ENCODE assay signal across 28 mouse cellular contexts in genomic region chr13:59503581-59503980, GRCm38 (mm10).
DNase-seq lines count a peak whose midpoint lies in the region; ATAC-seq lines count a peak whose summit lies in the region.
"Had no signal": no experiment of that assay in that cellular context is flagged by ENCODE, and none has a peak within 500 bp of the region (broad histone marks: within the 10 kb centered on the region; RNA-seq: fewer than 3 reads in every experiment).

No protein-coding gene starts in this region.

- H3K9ac ChIP-seq in heart, embryonic 16.5 days (ENCODE audit: low read length), result no peak overlapping the region
- H3K9ac ChIP-seq in lung, embryonic 16.5 days (ENCODE audit: low read length), result no peak overlapping the region
- H3K9ac ChIP-seq: embryonic facial prominence, embryonic 13.5 days; heart, embryonic 15.5 days; hindbrain, embryonic 14.5 days; limb, embryonic 13.5 days; liver, embryonic 12.5 days; liver, postnatal 0 days; neural tube, embryonic 12.5 days had no signal

- no peak overlapping the region for H3K4me3 ChIP-seq in heart, embryonic 16.5 days (ENCODE audit: low read length)
- no peak overlapping the region for H3K4me3 ChIP-seq in lung, embryonic 16.5 days (ENCODE audit: low read length)
- H3K4me3 ChIP-seq: embryonic facial prominence, embryonic 13.5 days; forebrain, embryonic 10.5 days; heart, embryonic 15.5 days; limb, embryonic 13.5 days; liver, embryonic 12.5 days; myocyte; neural tube, embryonic 12.5 days had no signal

- 65% methylated on average over 4 of the region's 4 CpGs for WGBS in heart, embryonic 16.5 days
- 54% methylated on average over 4 of the region's 4 CpGs for WGBS in lung, embryonic 16.5 days

- intact Hi-C loops in heart, postnatal 25 days (cut with DNase I), result no loop called here

- H3K36me3 ChIP-seq in heart, embryonic 16.5 days (ENCODE audit: control insufficient read depth, insufficient read depth), result no peaks in the 10 kb centered on the region; the same call in 1 of the 2 replicates
- peaks cover 11% of the 10 kb centered on the region for H3K36me3 ChIP-seq in lung, embryonic 16.5 days (ENCODE audit: control insufficient read depth, insufficient read depth, low read length)

- no peak for ATAC-seq in heart, embryonic 16.5 days (replicated peaks; ENCODE audit: extremely low read depth, insufficient read depth, low FRiP score)
- peak; percentile 60; the same call in 1 of the 2 replicates for ATAC-seq in lung, embryonic 16.5 days (ENCODE audit: low read depth)
- ATAC-seq: activated CD4-positive, CD25-positive, alpha-beta regulatory T cell, adult 4 months; forebrain, embryonic 16.5 days; liver, embryonic 12.5 days; liver, postnatal 0 days had no signal

- no peak overlapping the region for H3K4me2 ChIP-seq in heart, embryonic 16.5 days (ENCODE audit: low read depth, low read length)
- no peak overlapping the region for H3K4me2 ChIP-seq in lung, embryonic 16.5 days (ENCODE audit: low read depth, low read length)
- H3K4me2 ChIP-seq: embryonic facial prominence, embryonic 13.5 days; heart, embryonic 15.5 days; hindbrain, embryonic 14.5 days; limb, embryonic 13.5 days; liver, embryonic 12.5 days; midbrain, embryonic 11.5 days; neural tube, embryonic 12.5 days had no signal

- H3K4me1 ChIP-seq in heart, embryonic 16.5 days (ENCODE audit: control insufficient read depth, insufficient read depth, low read length), result peaks cover 5% of the 10 kb centered on the region
- peaks cover 14% of the 10 kb centered on the region for H3K4me1 ChIP-seq in lung, embryonic 16.5 days (replicated peaks; ENCODE audit: control insufficient read depth, insufficient read depth, low read length)
- H3K4me1 ChIP-seq: embryonic facial prominence, embryonic 13.5 days; forebrain, embryonic 10.5 days; heart, embryonic 15.5 days; limb, embryonic 13.5 days; neural tube, embryonic 12.5 days had no signal

- 0 out of 2 replicates have a peak overlapping the region, but pooled peaks have one; percentile 19 for H3K27ac ChIP-seq in heart, embryonic 16.5 days (ENCODE audit: low read length)
- H3K27ac ChIP-seq in lung, embryonic 16.5 days (ENCODE audit: low read length), result peak overlapping the region; percentile 67
- H3K27ac ChIP-seq: embryonic facial prominence, embryonic 13.5 days; forebrain, embryonic 10.5 days; heart, embryonic 15.5 days; hindbrain, embryonic 14.5 days; limb, embryonic 13.5 days; liver, embryonic 12.5 days; neural tube, embryonic 12.5 days had no signal

- no peaks in the 10 kb centered on the region for H3K27me3 ChIP-seq in heart, embryonic 16.5 days (ENCODE audit: control insufficient read depth, insufficient read depth, low read length)
- no peaks in the 10 kb centered on the region for H3K27me3 ChIP-seq in lung, embryonic 16.5 days (ENCODE audit: control insufficient read depth, insufficient read depth, low read depth, low read length)
- H3K27me3 ChIP-seq: embryonic facial prominence, embryonic 13.5 days; heart, embryonic 15.5 days; limb, embryonic 13.5 days; liver, embryonic 12.5 days; neural tube, embryonic 12.5 days had no signal

- no peak for DNase-seq in heart, postnatal 25 days (ENCODE audit: low spot score)
- no peak for DNase-seq in lung, postnatal 10 days
- DNase-seq in ZHBTc4 (ENCODE audit: low read depth, low spot score), result peak; percentile 34
- peak; percentile 48 for DNase-seq in thymus, postnatal 25 days
- DNase-seq in embryo, embryonic 10 days (ENCODE audit: low spot score), result no peak
- DNase-seq in cerebellum, adult 18-20 months, result no peak
- DNase-seq: adrenal gland, adult 2 months; adrenal gland, postnatal 36 days; cerebellum, adult 2 months; cerebellum, postnatal 36 days; kidney, adult 11 months; kidney, postnatal 14 days; liver, postnatal 0 days; right cerebral cortex, adult 18-20 months; spleen, adult 18-20 months had no signal

- H3K9me3 ChIP-seq in heart, embryonic 16.5 days (replicated peaks; ENCODE audit: control insufficient read depth, low read length), result no peaks in the 10 kb centered on the region
- H3K9me3 ChIP-seq in lung, embryonic 16.5 days (ENCODE audit: control insufficient read depth, low read length), result no peaks in the 10 kb centered on the region
- H3K9me3 ChIP-seq: embryonic facial prominence, embryonic 13.5 days; forebrain, embryonic 10.5 days; heart, embryonic 15.5 days; limb, embryonic 13.5 days; liver, embryonic 12.5 days; neural tube, embryonic 12.5 days had no signal

Comparison
In these comparisons a context has a peak if more than half of its experiments do, and no peak if none do; other contexts are left out.
1. DNase-seq: peak in ZHBTc4 (single experiment) and thymus, postnatal 25 days (single experiment); none in heart, postnatal 25 days (single experiment), lung, postnatal 10 days (single experiment), embryo, embryonic 10 days (single experiment) and cerebellum, adult 18-20 months (0 of 2).